Mouse (Mus musculus) left cerebral cortex, postnatal 25 days (tissue): ENCODE data around the gene Dtd1. TPM values are rescaled to one million over a fixed set of nuclear protein-coding genes. Genes with fewer than 3 reads are reported as not detected.

Source experiments
- DNase-seq, 2 experiments: peaks; one replicate each; pipeline ENCODE4 v3.0.0; 2022; ENCODE audit warnings: low spot score in 2 of 2, mixed read lengths in 1 of 2
- intact Hi-C: fragments of 180-260 bp; cut with DNase I; formaldehyde crosslinking; loops from one replicate; pipeline ENCODE4 v1.15.1; 2025
- microRNA-seq, 2 experiments: library from miRNA; unstranded; fragments of <30 nt; microRNA quantifications; one replicate each; pipeline ENCODE4 v1.2.0; 2022
- total RNA-seq, 2 experiments: library from RNA; stranded (reverse); gene quantifications; 2 replicates each; pipeline ENCODE4 v1.2.3; 2021

The Dtd1 gene
- total RNA-seq, 2 experiments from 2014 or later, result 57.8 to 58.3 TPM

GRCm38 (mm10) chr2:144791671-144792294 lies 192.1 kb downstream of the Dtd1 start:
- intact Hi-C loops, result no loop called here
- DNase-seq, result peak; percentile 47 to 65

- no peak for DNase-seq
- intact Hi-C loops, result no loop called here
Measured at GRCm38 (mm10) chr2:144797515-144797914, 197.8 kb downstream of the Dtd1 start.

- DNase-seq, result no peak
- intact Hi-C loops, result no loop called here
Measured at GRCm38 (mm10) chr2:144807766-144808754, 208.4 kb downstream of the Dtd1 start.

Small RNA genes lying within 50 kb of the gene (microRNA-seq; reads per million reads assigned to microRNA genes)
- gene Gm24823, result 0 reads per million in 2 experiments

Other genes with a start within 250 kb of the Dtd1 start
- gene Kat14, start 230.9 kb upstream of the Dtd1 start, total RNA-seq, result 10 to 100 TPM; 32.2 to 36.0 TPM
- 1 to 10 TPM; 7.4 to 9.1 TPM for gene Pet117, start 230.9 kb upstream of the Dtd1 start, total RNA-seq
- gene Dzank1, start 72.5 kb upstream of the Dtd1 start, total RNA-seq, result 100 to 1,000 TPM; 154 to 164 TPM
- gene Polr3f, start 72.2 kb upstream of the Dtd1 start, total RNA-seq, result 10 to 100 TPM; 23.9 to 26.5 TPM
- gene Rbbp9, start 49.0 kb upstream of the Dtd1 start, total RNA-seq, result 10 to 100 TPM; 27.7 to 28.4 TPM
- gene Sec23b, start 43.7 kb upstream of the Dtd1 start, total RNA-seq, result 10 to 100 TPM; 48.4 to 50.1 TPM
- gene Smim26, start 5.8 kb upstream of the Dtd1 start, total RNA-seq, result 10 to 100 TPM; 49.7 to 51.4 TPM
- not detected for gene Scp2d1, start 223.8 kb downstream of the Dtd1 start, total RNA-seq